Mouse (Mus musculus) spleen, postnatal 14 days (tissue): ENCODE data around the gene Atg9b.

Experiments
- DNase-seq, 2 experiments: peaks; one replicate each; pipeline ENCODE4 v3.0.0; 2021 to 2022; ENCODE audit warnings: low spot score in 2 of 2

The Atg9b gene

GRCm38 (mm10) chr5:24391864-24392263, at the start of gene Atg9b:
Gene Atg9b, minus strand, starts transcription at chr5:24392143.
- no peak for DNase-seq

GRCm38 (mm10) chr5:24441187-24441586, 49.2 kb upstream of the Atg9b start:
- DNase-seq, result no peak

DNA sequence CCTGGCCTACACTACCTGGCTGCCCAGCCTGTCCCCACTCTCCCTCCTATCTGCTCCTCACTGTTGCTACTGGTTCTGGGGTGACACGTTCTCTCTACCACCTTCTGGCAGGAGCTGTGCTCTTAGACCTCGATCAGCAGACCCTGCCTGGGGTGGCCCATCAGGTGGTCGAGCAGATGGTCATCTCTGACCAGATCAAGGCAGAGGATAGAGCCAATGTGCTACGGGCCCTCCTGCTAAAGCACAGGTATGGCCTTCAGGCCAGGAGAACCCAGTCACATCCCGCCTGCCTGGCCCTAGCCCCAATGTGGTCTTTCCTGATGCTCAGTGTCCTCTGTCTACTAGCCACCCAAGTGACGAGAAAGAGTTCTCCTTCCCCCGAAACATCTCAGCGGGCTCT, 42.0 kb upstream of the Atg9b start:
- DNase-seq, result no peak

- DNase-seq, result no peak
These were observed 36.7 kb upstream of the Atg9b start for GRCm38 (mm10) chr5:24428596-24428995.

- no peak for DNase-seq
These were observed 36.0 kb upstream of the Atg9b start for GRCm38 (mm10) chr5:24427981-24428402.

DNA sequence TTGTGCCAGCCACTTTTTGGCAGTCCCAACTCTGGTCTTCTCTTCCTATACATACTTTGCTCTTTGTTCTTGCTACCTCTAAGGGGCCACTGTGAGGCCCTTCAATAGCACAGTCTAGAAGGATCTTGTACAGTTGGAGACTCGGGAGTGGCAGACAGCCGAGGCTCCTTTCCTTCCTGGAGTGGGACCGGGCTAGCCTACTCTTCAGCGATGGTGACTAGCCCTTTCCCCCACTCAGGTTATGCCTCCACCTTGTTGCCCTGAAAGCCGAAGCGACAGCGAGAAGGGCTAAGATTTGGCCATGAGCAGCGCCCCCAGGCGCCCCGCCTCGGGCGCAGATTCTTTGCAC, 35.3 kb upstream of the Atg9b start:
- no peak for DNase-seq

GRCm38 (mm10) chr5:24426556-24427284, 34.8 kb upstream of the Atg9b start:
- no peak for DNase-seq

DNA sequence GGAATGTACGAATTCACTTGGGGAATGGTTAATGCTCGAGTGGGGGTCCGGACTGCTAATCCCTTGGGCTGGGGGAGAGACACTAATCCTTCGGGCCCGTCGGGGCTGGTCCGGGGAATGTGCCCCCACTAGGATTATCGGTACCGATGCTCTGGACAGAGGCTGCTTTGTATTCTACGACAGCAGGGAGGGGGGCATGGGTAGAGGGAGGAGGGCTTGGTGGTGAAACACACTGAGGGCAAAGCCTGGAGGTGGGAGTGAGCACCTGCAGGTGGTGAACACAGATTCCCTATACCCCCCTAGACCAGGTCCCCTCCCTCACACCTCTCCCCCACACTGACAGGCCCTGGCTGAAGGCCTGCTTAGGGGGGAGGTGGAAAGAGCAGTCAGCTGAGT, 34.1 kb upstream of the Atg9b start:
- DNase-seq, result no peak

- DNase-seq, result peak; percentile 23 to 52
These were observed 33.6 kb upstream of the Atg9b start for GRCm38 (mm10) chr5:24425421-24426036.

- DNase-seq, result peak; percentile 58 to 73
These were observed 33.0 kb upstream of the Atg9b start for GRCm38 (mm10) chr5:24424861-24425411.

- DNase-seq, result peak in 1 of 2 experiments; percentile 29
These were observed 32.2 kb upstream of the Atg9b start for GRCm38 (mm10) chr5:24424004-24424781.

DNA sequence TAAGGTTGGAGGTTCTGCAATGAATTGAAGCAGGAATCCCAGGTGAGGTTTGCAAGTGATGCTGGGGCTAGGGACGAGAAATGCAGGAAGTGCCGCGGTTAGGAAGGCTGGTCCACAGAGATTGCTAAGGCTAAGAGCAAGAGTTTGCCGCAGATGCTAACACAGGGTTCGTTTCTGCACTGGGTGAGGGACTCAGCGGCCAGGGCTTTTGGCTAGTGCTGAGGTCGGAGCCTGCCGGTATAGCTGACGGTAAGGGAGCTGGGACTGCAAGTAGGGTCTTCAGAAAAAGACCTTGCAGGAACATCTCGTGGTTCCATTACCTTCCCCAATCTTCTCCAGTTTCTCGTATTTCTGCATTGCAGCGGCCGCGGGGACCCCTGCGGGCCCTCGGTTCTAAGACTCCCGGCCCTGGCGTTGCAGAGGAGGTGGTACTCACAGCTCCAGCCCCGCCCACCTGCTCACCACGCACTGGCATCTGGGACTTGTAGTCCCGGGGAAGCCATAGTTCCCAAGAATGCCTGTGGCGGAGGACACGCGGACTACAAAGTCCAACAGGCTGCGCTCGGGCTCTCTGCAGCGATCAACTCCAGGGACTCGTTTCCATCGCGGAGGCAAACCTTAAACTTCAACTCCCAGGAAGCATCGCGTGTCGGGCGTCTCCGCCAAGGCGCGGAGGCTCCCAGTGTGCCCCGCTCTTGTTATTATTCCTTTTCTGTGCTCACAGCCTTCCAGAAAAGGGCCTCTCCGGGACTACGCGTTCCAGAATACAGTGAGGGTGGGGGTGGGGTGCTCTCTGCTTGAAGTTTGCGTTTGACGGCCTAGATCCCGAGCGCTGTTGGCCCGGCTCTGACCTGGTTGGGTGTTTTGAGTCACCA, 31.4 kb upstream of the Atg9b start, which contains the start of the genes Cdk5 and Slc4a2:
TSS of gene Cdk5 (minus strand) at position 402 of the 875 bp plus-strand sequence.
TSS of gene Slc4a2 (plus strand) at position 709 of the 875 bp plus-strand sequence.
- DNase-seq, result peak; percentile 93 to 96

GRCm38 (mm10) chr5:24420381-24420780, 28.4 kb upstream of the Atg9b start:
- DNase-seq, result no peak

- DNase-seq, result no peak
These were observed 25.6 kb upstream of the Atg9b start for GRCm38 (mm10) chr5:24417587-24417986.

DNA sequence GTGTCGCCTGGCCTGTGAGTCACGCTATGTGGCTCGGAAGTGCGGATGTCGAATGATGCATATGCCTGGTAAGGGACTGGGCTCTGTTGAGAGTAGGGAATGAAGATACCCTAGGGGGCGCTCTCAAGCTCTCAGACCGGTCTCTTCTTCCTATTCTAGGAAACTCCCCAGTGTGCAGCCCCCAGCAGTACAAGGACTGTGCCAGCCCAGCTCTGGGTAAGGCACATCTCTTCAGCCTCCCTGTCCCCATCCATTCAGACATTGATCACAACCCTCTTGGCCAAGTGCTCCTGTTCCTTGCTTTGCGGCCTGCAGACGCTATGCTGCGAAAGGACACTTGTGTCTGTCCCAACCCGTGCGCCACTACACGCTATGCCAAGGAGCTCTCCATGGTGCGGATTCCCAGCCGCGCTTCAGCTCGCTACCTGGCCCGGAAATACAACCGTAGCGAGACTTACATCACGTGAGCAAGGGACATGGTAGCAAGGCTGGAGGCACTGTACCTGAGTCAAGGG, 24.3 kb upstream of the Atg9b start:
- DNase-seq, result peak in 1 of 2 experiments; percentile 46

DNA sequence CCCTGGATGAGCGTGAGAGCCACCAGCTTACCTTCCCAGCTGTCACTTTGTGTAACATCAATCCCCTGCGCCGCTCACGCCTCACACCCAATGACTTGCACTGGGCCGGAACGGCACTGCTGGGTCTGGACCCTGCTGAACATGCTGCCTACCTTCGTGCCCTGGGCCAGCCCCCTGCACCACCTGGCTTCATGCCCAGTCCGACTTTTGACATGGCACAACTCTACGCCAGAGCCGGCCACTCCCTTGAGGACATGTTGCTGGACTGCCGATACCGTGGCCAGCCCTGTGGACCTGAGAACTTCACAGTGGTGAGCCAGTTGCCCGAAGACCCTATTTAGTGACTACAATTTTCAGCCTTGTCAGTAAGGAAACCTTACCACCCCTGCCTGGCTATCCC, 22.0 kb upstream of the Atg9b start:
- no peak for DNase-seq

- DNase-seq, result no peak
These were observed 21.2 kb upstream of the Atg9b start, which contains the start of gene Asic3 for GRCm38 (mm10) chr5:24413042-24413693. Gene Asic3, plus strand, starts transcription at chr5:24413392.

GRCm38 (mm10) chr5:24412063-24412462, 20.1 kb upstream of the Atg9b start:
- no peak for DNase-seq

DNA sequence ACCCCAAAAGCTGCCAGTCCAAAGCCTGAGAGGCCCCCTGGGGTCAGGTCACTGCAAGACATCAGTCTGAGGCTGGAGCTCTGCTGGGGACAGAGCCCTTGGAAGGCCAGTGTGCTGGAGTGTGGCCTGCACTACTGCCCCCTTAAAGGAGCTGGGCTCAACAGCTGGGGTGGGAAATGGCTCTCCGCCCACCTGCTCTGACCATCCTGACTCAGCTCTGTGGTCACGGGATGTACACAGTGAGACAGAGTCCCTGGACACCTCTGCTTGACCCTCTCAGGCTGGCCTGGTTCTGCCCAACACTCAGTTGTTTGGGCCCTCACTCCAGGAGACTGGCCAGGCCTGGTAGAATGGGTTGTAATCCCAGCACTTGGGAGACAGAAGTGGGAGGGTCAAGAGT, 17.5 kb upstream of the Atg9b start:
- DNase-seq, result no peak

DNA sequence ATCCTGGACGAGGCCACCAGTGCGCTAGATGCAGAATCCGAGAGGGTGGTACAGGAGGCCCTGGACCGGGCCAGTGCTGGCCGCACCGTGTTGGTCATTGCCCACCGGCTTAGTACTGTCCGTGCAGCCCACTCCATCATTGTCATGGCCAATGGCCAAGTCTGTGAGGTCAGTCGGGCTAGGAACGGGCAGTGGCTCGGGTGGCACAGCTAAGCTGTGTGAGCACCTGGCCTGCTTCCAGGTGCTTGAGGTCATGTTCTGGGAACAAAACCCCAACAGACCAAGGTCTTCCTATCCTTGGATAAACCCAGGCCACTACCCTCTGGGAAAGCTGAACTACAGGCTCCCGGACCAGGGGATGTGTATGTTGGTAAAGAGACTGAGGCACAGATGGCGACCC, 16.7 kb upstream of the Atg9b start:
- DNase-seq, result no peak
